Mouse (Mus musculus) kidney, postnatal 36 days (tissue): ENCODE measurements around the gene Pawr.

Source experiments
- DNase-seq, 2 experiments: peaks; one replicate each; pipeline ENCODE4 v3.0.0; 2021 to 2022; ENCODE audit warnings: mixed read lengths in 2 of 2

The Pawr gene

DNA sequence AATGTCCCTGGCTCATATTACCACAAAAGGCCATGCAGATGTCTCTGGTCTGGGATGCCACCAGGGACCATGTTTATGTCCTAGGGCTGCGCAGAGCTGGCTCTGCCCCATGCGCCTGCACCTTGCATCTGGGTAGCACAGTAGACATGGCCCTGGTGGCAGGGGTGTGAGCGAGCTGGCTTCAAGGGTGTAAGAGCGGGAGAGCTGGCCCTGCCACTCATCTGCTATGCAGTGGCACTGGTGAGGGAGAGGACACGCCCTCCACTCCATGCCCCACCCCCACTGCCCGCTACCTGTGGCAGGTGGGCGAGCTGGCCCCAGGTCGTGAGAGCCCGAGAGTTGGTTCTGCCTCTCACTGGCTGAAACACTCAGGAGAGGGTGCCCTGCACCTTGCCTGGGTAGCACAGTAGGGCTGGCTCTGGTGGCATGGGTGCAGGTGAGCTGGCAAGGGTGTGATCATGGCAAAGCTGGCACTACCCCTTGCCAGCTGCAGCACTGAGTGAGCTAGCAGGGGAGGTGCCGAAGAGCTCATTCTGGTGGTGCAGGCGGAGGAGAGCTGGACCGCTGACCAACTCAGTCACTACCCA, 24.8 kb downstream of the Pawr start:
- DNase-seq, result no peak

DNA sequence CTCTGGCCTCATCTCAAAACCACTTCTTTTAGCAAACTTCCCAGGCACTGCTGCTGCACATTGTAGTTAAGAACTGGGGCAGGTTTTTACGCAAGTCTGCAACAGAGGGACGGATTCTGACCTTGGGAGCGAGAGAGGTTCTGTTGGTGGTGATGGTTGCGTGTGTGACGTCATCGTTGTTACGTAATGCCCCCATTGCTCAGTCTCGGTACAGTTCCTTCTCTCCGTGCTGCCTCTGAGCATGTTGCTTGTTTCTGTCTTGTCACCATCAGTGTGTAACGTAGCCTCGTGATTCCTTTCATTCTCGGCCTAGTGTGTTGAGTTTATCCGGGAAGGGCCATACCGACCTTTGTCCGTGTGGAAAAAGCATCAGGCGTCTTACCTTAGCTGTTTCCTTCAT, 28.1 kb downstream of the Pawr start:
- peak; percentile 54 to 67 for DNase-seq

DNA sequence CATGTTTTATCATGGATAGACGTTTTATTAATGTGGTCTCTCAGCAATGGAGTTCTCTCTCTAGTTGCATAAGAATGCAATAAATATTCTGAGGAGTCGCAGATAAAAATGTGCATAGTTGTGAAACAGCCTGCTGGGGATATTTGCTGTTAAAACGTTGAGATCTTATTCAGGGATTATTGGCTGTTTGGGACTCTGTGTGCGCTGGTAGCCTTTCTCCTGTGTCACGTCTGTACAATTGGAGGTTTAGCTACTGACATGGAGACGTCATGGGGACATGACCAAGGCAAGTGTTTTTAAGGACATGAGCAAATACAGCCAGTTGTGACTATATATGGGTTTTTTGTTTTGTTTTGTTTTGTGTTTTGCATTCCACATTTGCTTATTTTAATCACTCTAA, 28.9 kb downstream of the Pawr start:
- DNase-seq, result no peak

DNA sequence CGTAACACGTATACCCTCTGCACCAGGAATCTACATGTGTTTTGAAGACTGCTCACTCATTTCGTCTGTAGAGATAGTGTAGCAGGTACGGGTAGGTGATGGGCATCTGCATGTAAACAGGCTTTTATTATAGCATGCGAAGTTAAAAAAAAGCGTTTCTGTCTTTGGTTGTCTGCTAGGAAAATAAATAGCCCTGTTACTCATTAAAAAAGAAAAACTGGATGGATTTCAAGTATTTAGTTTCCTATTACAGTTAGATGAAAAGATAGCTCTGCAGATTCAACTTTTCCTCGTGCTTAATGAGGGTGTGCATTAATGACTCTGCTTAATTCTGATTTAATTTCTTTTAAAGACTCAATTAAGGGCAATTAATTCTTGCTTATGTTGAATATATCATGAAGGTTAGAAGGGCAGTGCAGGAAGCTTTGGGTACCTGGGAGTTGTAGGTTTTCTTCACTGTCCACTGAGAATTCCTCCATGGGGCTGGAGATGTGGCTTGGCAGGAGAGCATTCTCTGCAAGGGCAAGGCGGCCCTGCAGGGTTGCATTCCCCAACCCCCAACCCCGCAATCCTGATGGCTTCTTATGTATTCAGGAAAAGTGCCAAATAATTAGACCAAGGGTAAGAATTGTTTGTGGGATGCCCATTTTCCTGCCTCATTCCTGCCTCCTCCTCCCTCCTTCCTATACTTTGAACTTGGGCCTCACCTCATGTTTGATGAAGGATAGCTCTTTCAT, 29.7 kb downstream of the Pawr start:
- peak in 1 of 2 experiments; percentile 35 for DNase-seq

DNA sequence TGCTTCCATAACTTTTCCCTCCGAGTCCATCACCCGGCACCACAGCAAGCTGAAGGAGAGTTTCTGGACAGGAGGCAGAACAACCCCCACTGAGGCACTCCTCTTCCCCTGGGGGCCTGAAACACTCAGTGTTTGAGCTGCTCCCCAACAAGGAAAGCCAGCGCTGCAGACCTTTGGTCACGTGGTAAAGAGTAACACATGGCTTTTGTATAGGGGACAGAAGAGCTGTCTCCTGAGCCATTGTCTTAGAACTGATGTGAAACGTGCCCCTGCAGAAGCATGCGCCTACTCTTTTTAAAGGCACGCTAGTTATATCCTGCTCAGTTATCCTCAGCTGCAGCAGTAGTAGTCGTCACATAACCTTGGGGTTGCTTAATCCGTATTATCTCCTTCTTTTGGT, 32.0 kb downstream of the Pawr start:
- DNase-seq, result no peak

DNA sequence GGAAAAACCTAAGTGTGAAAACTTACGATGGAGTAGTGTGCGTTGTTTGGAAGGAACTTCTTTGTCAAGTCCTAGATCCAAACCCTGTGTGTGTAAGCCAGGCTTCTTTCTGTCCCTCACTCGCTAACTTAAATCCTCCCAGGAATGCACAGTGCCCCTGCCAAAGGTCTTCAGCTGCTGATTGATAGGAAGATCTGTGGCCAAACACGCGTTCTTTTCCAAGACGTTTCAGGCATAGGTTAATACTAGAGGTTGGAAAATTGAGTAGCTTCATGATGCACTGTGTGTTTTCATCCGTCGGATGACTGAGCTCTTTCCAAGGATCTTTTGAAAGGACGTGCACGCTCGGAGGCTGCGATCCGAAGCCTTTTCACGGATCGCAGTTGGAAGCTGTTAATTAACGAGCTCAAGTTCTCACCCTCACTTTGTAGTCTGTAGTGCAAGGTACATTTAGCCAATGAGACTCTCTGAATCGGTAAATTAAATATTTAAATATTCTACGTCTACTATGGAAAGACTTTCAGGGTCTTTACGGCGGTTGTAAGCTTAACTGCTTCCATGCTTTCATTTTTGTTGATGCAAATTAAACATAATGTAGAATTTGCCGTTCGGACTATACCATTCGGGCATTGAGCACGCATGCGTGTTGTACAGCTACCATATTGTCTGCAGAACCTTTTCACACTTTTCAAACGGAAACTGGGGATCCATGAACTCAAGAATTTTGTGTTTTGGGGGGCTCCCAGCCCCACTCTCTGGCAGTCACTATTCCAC, 33.2 kb downstream of the Pawr start:
- no peak for DNase-seq

DNA sequence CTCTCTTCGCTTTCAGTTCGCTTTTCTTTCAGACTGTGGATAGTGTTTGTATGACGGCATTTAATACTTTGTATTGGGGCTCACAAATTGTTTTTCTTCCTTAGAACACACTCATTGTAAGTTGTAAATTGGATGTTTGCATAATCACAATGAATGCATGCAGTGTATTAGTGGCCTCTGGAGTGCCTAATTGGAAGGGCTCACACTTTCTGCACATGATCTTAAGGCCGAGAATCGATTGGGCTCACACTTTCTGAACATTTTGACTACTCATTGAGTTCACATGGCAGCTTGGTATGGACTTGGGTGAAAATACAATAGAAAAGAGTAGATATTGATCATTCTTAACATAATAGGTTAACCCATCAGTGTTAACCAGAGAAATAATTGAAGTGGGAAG, 34.3 kb downstream of the Pawr start:
- DNase-seq, result no peak

DNA sequence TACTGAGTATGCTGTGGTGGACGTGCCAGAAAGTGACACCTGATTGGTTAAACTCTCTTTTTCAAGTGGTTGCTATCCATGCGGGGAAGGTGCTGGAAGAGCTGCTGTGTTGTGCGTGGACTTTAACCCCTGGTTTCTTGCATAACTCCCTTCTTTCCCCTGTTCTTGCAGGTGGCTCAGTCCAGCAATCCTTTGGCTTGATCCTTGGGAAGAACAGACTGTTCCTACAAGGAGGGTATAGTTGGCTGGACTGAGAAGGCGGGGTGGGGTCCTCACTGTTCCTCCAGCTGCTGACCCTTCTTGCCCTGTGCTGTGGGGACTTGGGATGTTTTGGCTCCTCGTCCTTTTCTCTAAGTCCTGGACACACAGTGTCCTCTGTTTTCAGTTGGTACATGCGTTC, 36.4 kb downstream of the Pawr start:
- DNase-seq, result peak; percentile 74 to 90

DNA sequence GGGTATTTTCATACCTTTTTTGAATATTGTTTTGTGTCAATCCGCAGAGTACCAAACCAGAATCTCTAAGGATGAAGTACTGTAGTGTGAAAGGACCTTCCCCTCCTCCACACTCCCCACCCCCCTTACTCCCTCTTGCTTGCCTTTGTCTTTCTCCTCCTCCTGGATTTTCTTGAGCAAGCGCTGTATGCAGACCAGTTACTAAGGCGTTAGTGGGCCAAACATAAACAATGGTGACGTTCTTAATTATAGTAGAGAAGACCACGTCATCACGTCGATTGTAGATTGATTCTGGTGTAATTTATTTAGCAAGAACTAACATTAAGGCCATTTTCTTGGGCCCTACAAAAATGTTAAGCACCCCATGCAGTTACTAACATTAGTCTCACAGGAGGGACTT, 40.3 kb downstream of the Pawr start:
- DNase-seq, result no peak

DNA sequence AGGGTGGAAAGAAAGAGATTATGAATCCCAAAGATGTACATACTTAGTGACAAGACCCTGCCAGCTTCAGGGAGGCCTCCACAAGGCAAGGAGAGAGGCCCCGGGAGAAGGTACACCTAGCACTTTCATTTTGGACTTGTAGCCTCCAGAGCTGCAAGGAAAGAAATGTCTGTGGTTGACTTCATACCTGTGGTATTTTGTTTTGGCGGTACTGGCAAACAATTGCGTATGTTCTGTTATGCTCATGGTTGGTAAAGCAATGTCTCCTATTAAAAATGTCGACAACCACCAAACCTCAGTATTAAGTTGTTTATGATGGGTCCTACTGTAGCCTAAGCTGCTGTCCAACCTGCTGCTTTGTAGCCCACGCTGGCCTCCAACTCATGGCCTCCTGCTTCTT, 40.9 kb downstream of the Pawr start:
- no peak for DNase-seq

DNA sequence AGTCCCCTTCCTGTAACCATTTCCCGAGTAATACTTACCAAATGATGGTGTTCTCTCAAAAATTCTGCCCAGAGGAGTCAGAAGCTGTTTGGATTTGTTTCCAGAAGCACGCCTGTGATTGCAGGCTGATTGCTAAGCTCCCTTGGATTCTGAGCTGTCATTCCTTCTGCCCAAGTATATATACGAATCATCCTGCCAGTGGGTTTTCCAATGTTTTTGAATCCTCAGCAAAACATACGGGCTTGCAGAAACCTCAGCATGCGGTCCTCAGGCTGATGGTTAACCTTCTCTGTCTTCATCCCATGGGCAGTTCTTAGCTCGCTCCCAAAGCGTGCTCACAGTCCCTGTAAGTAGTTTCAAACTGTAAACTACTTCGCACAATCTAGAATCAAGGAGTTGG, 43.9 kb downstream of the Pawr start:
- no peak for DNase-seq

DNA sequence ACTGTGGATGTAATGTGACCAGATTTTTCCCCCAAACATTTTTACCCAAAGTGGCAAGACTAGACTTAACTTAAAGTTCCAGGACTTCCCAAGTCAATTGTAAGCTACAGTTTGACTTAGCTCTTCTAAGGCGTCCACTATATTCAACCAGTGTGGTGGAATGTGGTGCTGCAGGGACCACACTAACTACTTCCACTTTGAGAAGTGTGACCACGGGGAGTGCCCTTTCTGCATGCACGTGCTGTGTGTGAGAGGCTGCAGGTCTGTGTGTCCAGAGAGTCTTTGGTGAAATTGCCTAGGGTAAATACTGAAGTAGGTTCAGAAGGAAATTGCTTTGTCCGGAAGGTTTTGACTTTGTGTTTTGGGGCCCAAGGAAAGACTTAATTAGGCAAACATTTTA, 44.4 kb downstream of the Pawr start:
- DNase-seq, result no peak

DNA sequence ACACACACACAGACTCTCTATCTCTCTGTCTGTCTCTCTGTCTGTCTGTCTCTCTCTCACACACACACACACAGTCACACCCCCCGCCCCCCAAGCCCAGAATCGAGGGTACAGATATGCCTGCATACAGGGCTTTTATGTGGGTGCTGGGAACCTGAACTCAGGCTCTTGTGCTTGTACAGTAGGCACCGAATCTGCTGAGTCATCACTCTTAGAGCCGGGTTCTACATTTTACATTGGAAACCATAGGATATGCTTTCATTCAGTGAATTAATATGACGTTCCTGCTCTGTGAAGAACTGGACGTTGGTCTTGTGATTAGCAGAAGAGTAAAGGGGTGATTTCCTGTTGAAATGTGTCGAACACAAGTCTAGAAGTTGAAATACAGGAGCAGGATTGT, 45.4 kb downstream of the Pawr start:
- DNase-seq, result no peak

DNA sequence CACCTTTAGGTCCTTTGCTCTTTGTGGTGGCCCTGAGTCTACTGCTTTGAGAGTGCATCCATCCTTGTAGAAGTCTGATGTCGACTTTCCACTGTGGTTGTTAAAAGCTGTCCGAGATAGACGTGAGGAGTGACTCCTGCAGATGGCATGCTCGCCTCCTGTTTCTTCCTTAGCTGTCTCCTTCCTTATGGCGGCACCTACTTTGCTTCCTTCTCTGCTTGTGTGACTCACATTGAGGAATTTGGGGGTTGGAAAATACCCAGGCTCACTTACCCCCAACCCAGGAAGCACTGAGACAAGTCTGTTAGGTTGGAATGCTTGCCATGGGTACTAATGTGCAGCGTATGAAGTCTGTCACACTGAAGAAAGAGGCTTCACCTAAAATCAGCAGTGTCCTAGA, 46.1 kb downstream of the Pawr start:
- no peak for DNase-seq

DNA sequence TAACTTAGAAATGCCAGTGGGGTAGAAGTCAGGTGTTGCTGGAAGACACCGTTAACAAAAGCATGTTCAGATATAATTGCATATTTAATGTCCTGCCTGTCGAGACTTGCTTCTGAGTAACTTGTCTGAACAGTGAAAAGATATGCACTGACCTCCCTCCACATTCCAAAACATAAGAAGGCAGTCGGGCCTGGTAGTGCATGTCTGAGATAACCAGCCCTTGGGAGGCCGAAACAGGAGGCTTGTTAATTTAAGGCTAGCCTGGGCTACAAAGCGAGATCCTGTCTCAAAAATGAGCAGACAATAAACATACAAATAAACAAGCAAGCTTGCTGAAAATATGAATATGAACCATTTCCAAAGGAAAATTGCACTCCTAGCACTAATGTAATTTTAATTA, 46.6 kb downstream of the Pawr start:
- DNase-seq, result no peak

DNA sequence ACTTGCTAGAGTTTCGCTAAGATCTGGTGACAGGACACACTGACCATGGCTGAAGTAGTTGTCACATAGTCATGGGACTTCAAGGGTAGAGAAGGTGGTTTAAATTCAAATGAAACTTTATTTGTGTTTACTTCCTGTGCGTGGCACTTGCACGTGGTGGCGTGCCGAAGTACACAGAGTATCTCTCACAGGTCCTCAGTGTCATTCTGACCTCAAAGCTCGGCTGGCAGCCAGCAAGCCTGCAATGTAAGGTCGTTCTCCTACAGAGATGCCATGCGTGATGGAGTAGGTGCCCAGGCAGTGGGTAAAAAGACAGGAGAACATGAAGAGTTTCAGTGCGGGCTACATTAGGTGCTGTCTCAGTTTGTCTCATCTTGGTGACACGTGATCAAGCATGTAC, 48.8 kb downstream of the Pawr start:
- peak in 1 of 2 experiments; percentile 70 for DNase-seq

DNA sequence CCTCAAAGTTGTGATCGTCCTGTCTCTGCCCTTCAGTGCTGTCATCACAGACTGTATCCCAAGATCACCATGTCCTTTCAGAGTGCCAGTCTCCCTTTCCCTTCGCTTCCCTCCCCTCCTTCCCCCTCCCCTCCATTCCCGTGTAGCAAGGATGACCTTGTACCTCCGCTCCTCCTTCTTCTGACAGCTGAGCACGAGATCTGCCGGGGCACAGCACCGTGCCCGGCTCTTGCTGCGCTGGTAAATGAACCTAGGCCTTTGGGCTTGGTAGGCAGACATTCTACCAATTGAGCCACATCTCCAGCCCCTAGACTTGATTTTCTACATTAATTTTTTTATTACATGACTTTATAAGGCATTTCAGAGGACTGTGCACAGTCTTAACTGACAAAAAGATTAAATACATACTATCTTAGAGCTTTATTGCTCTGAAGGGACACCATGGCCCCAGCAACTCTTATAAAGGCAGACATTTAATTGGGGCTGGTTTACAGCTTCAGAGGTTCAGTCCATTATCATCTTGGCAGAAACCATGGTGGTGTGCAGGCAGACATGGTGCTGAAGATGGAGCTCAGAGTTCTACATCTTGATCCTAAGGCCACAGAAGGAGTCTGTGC, 52.3 kb downstream of the Pawr start:
- peak in 1 of 2 experiments; percentile 41 for DNase-seq

DNA sequence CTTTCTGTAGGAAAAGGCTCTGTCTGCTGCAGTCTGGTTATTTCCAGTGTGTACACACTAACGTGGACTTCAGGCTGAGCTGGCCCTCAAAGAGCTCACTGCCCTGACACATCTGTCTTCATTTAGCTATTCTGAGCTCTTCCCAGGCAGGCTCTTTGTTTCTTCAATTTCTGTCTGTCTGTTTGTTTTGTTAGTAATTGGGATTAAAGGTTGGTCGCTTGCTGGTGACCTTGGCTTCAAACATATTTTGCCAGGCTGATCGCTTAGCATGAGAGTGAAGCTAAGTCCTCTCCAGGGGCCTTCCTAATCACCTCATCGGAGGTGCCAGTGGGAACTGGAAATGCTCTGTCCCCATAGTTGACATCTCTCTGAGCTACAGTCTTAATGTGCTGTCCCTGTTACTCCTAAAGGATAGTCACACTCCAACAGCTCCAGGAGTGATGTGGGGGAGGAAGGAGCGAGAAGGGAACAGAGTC, 53.6 kb downstream of the Pawr start:
- no peak for DNase-seq

DNA sequence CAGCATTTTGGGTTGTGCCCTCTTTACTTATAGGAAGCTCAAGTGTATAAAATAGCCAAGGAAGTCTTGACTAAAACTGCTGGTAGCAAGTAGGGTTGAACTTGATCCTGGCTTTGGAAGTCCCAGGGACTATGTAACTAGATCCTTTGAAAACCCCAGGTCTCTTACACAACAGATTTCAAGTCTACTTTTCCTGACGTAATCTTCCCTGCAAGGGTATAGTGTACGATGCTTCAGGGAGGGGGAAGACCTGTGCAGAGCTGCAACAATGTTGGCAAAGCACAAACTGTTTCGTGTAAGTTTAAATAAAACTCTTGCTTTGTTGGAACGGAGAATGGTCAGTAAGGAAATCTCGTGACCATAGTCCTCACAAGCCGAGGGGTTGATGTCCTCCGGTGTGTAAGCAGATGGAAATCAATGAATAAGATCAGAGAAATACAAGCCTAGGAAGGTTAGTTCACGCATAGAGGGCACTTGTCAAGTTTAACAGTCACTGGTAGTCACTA, 56.5 kb downstream of the Pawr start:
- no peak for DNase-seq

DNA sequence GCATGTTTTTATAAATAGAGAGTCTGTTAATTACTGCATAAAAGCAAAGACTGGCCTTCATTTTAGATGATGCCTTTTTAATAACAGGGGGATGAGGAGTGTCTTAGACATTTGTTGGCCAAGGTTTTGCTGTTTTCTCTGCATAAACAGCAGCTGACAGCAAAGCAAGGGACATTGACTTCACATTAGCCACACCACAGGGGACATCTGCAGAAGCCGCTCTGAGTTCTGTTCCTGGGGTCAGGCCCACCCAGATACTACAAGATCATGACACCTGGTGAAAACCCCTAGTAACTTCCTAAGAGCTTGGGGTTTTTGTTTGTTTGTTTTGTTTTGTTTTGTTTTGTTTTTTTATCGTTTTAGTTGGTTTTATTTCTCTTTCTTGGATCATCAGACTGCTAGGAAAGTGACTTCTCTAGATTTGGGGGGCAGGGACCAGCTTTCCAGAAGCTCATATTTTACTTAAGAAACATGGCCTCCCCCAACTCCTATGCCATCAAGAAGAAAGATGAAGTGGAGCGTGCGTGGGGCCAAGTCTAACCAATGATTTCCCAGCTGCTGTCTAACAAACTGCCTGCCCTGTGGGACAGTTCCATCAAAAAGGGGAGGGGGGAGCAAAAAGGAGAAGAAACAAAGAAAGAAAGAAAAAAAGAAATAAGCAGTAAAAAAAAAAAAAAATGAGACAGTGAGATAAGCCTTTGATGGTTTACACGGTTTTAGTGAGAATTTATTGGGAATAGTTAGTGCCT, 57.4 kb downstream of the Pawr start:
- DNase-seq, result no peak

DNA sequence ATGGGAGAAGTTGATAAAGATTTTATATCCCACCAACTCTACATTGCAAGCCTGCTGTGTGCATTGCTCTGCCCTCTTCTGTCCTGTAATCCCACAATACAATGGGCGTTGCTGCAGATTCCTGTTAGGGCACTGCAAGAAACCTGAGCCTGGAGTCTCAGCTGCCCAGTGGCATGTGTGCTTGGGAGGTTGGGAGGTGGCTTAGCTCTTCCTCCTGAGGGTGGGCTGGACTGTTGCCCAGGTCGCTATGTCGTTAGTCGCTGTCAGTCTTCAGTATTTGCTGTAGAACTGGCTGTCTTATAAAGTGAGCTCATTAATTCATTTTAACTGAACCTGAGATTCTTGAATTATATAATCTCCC, 58.0 kb downstream of the Pawr start:
- peak in 1 of 2 experiments; percentile 64 for DNase-seq

DNA sequence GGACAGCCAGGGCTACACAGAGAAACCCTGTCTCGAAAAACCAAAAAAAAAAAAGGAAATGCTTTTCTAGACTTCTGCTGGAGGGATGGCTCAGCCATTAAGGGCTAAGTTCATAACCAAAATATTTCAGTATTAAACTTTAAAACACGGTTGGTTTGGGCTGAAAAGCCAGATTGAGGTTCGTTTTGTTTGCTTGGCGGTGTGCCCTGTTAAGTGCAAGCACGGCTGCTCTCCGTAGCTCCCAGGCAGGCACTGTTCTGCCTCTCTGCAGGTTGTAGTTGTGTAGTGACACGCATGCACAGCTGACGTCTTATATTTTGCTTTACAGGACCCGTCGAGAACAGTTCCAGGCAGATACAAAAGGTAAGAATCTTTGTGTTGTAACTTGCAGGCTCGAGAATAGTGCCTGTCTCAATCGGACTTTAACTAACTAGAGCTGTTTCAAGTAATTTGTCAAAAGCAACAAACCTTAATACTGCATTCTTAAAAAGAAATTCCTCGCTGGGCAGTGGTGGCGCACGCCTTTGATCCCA, 59.5 kb downstream of the Pawr start:
- DNase-seq, result peak in 1 of 2 experiments; percentile 58
